Comparison of ENCODE assay signal across 8 mouse cellular contexts in genomic region chr13:46727038-46727836, GRCm38 (mm10). TPM values are rescaled to one million over a fixed set of nuclear protein-coding genes. Genes with fewer than 3 reads are reported as not detected.
DNase-seq lines count a peak whose midpoint lies in the region; ATAC-seq and TF ChIP-seq lines count a peak whose summit lies in the region.

No protein-coding gene starts in this region.

- 0% methylated on average over 11 of the region's 85 CpGs for WGBS in embryonic facial prominence, embryonic 14.5 days
- WGBS in heart, adult 2 months = under 1% methylated on average over 80 of the region's 85 CpGs
- under 1% methylated on average over 79 of the region's 85 CpGs for WGBS in liver, embryonic 12.5 days (ENCODE audit: insufficient replicate concordance)

- no peaks in the 10 kb centered on the region for H3K36me3 ChIP-seq in embryonic facial prominence, embryonic 14.5 days (ENCODE audit: control insufficient read depth, insufficient read depth, low read length)
- H3K36me3 ChIP-seq in heart, adult 2 months (ENCODE audit: control insufficient read depth, insufficient read depth, low read length) = peaks cover 14% of the 10 kb centered on the region
- 0 out of 2 replicates have a peak, but pooled peaks cover 3% of the 10 kb centered on the region for H3K36me3 ChIP-seq in liver, embryonic 12.5 days
- H3K36me3 ChIP-seq in splenic B cell, adult 2 months (ENCODE audit: control insufficient read depth, insufficient read depth, low read length, poor library complexity, severe bottlenecking) = no peaks in the 10 kb centered on the region

- peak; percentile 8 to 33 for DNase-seq in layer of hippocampus, adult 2 months (ENCODE audit: low spot score in 2 of 2)
- DNase-seq in layer of hippocampus, adult 9-11 months = no peak
- DNase-seq in embryonic facial prominence, embryonic 14.5 days (ENCODE audit: low spot score) = peak; percentile 74
- DNase-seq in heart, adult 2 months = peak; percentile 78 to 80
- peak; percentile 45 to 50 for DNase-seq in kidney, adult 8-10 months
- peak; percentile 77 for DNase-seq in splenic B cell, adult 2 months (ENCODE audit: low read depth, low spot score)

- H3K9ac ChIP-seq in embryonic facial prominence, embryonic 14.5 days (ENCODE audit: low read depth, low read length) = peak overlapping the region; percentile 95
- H3K9ac ChIP-seq in heart, adult 2 months (ENCODE audit: low read depth, low read length) = peak overlapping the region; percentile 90
- H3K9ac ChIP-seq in liver, embryonic 12.5 days = peak overlapping the region; percentile 93

- peak overlapping the region; percentile 79 for H3K4me3 ChIP-seq in layer of hippocampus, adult 2 months
- peak overlapping the region; percentile 98 for H3K4me3 ChIP-seq in embryonic facial prominence, embryonic 14.5 days (ENCODE audit: low read depth, low read length)
- H3K4me3 ChIP-seq in heart, adult 2 months = peak overlapping the region; percentile 86
- peak overlapping the region; percentile 81 for H3K4me3 ChIP-seq in liver, embryonic 12.5 days

- no peak for TF ChIP-seq CTCF in layer of hippocampus, adult 2 months (conservative IDR thresholded peaks at IDR 0.05)
- no peak for TF ChIP-seq CTCF in heart, adult 2 months (IDR thresholded peaks at IDR 0.05)

- H3K27ac ChIP-seq in layer of hippocampus, adult 2 months = peak overlapping the region; percentile 95
- peak overlapping the region; percentile 98 for H3K27ac ChIP-seq in embryonic facial prominence, embryonic 14.5 days (replicated peaks; ENCODE audit: low read depth, low read length)
- H3K27ac ChIP-seq in heart, adult 2 months = peak overlapping the region; percentile 95
- peak overlapping the region; percentile 98 for H3K27ac ChIP-seq in liver, embryonic 12.5 days

- intact Hi-C loops in heart, adult 2 months (cut with DNase I) = loop anchor here (5.0 to 10.0 kb wide), 2 partner anchors 55 to 318 kb away; partner anchors contain the start of genes Kdm1b and Tpmt

- H3K27me3 ChIP-seq in embryonic facial prominence, embryonic 14.5 days (replicated peaks; ENCODE audit: control insufficient read depth, insufficient read depth, low read length) = no peaks in the 10 kb centered on the region
- H3K27me3 ChIP-seq in heart, adult 2 months (ENCODE audit: control insufficient read depth, insufficient read depth, low read length) = no peaks in the 10 kb centered on the region
- no peaks in the 10 kb centered on the region for H3K27me3 ChIP-seq in liver, embryonic 12.5 days (replicated peaks)
- no peaks in the 10 kb centered on the region for H3K27me3 ChIP-seq in splenic B cell, adult 2 months (ENCODE audit: control insufficient read depth, insufficient read depth, low read length, poor library complexity, severe bottlenecking)

- H3K9me3 ChIP-seq in embryonic facial prominence, embryonic 14.5 days (ENCODE audit: control insufficient read depth, low read length) = no peaks in the 10 kb centered on the region
- no peaks in the 10 kb centered on the region for H3K9me3 ChIP-seq in liver, embryonic 12.5 days (replicated peaks)

- TF ChIP-seq POLR2A in heart, adult 2 months (IDR thresholded peaks at IDR 0.05; ENCODE audit: insufficient read depth, low read depth, low read length) = no peak

- ATAC-seq in embryonic facial prominence, embryonic 14.5 days (ENCODE audit: low read depth) = peak; percentile 83
- ATAC-seq in liver, embryonic 12.5 days = peak; percentile 69
- ATAC-seq in monocyte, adult 5-6 weeks (replicated peaks; ENCODE audit: insufficient number of reproducible peaks, low FRiP score, low TSS enrichment, poor library complexity, severe bottlenecking) = peak; percentile 47

- H3K79me2 ChIP-seq in heart, adult 2 months (replicated peaks; ENCODE audit: control insufficient read depth, insufficient read depth, low read length) = 0 out of 2 replicates have a peak, but pooled peaks cover 5% of the 10 kb centered on the region

- no peak for TF ChIP-seq EP300 in heart, adult 2 months (IDR thresholded peaks at IDR 0.05; ENCODE audit: insufficient read depth, low read depth, low read length)

- peaks cover 10% of the 10 kb centered on the region; the same call in 1 of the 2 replicates for H3K4me1 ChIP-seq in embryonic facial prominence, embryonic 14.5 days (ENCODE audit: control insufficient read depth, insufficient read depth, low read length)
- peaks cover 7% of the 10 kb centered on the region for H3K4me1 ChIP-seq in heart, adult 2 months (ENCODE audit: control insufficient read depth, insufficient read depth, low read length)
- H3K4me1 ChIP-seq in liver, embryonic 12.5 days = peaks cover 33% of the 10 kb centered on the region

- H3K4me2 ChIP-seq in embryonic facial prominence, embryonic 14.5 days (ENCODE audit: low read depth, low read length) = peak overlapping the region; percentile 78
- H3K4me2 ChIP-seq in liver, embryonic 12.5 days = peak overlapping the region; percentile 76

RNA-seq across cellular contexts. Expression of gene Nup153, which starts 0.5 kb away (rescaled TPM):
- 10 to 100 TPM; 56.3 to 56.4 TPM for total RNA-seq in layer of hippocampus, adult 2 months (2021)
- 31.5 and 31.8 TPM in 2 replicates for polyA plus RNA-seq in embryonic facial prominence, embryonic 14.5 days (2014; fragmentation: Nextera tagmentation; extraction: Ambion mirVana)
- total RNA-seq in heart, adult 2 months (2021) = 10 to 100 TPM; 35.5 to 37.7 TPM
- 24.5 and 42.8 TPM in 2 replicates for polyA plus RNA-seq in heart, adult 2 months (2012; rRNA removed)
- polyA plus RNA-seq in liver, embryonic 12.5 days (2016; fragmentation: Nextera tagmentation; extraction: Ambion mirVana) = 38.3 and 39.0 TPM in 2 replicates
- 103 to 122 TPM (median 110 TPM) in 3 replicates for total RNA-seq in monocyte, adult 5-6 weeks (2017)

RNA-seq across cellular contexts. Expression of gene Fam8a1, which starts 57.9 kb away (rescaled TPM):
- total RNA-seq in layer of hippocampus, adult 2 months (2021) = 10 to 100 TPM; 74.7 to 76.5 TPM
- 13.3 and 14.6 TPM in 2 replicates for polyA plus RNA-seq in embryonic facial prominence, embryonic 14.5 days (2014; fragmentation: Nextera tagmentation; extraction: Ambion mirVana)
- total RNA-seq in heart, adult 2 months (2021) = 10 to 100 TPM; 32.7 to 38.3 TPM
- polyA plus RNA-seq in heart, adult 2 months (2012; rRNA removed) = 9.7 and 17.4 TPM in 2 replicates
- polyA plus RNA-seq in liver, embryonic 12.5 days (2016; fragmentation: Nextera tagmentation; extraction: Ambion mirVana) = 6.6 and 7.0 TPM in 2 replicates
- total RNA-seq in monocyte, adult 5-6 weeks (2017) = 17.8 to 20.7 TPM (median 20.6 TPM) in 3 replicates
